Mouse (Mus musculus) bone marrow macrophage, adult 2 months (primary cell): ENCODE measurements around the gene Cacna1i. TPM values are rescaled to one million over a fixed set of nuclear protein-coding genes. Genes with fewer than 3 reads are reported as not detected.

Experiments
- H3K27ac ChIP-seq: 2 replicates; pipeline ENCODE4 v1.5.1; 2012; ENCODE audit warnings: low read depth, low read length; ENCODE audit not compliant: insufficient read depth
- H3K4me1 ChIP-seq: 2 replicates; pipeline ENCODE4 v1.6.1; 2012; ENCODE audit warnings: low read length; ENCODE audit not compliant: control insufficient read depth, insufficient read depth
- H3K4me3 ChIP-seq: 2 replicates; pipeline ENCODE4 v1.5.1; 2012; ENCODE audit warnings: mild to moderate bottlenecking, low read length, moderate library complexity; ENCODE audit not compliant: insufficient read depth
- CTCF ChIP-seq: IDR thresholded peaks from 2 replicates; pipeline ENCODE4 v1.5.1; 2012; ENCODE audit warnings: low read depth, mild to moderate bottlenecking, low read length, moderate library complexity
- POLR2A ChIP-seq: IDR thresholded peaks from 2 replicates; pipeline ENCODE4 v1.6.1; 2012; ENCODE audit warnings: mild to moderate bottlenecking, low read depth, low read length, borderline replicate concordance
- polyA plus RNA-seq: library from polyadenylated mRNA; stranded (reverse); fragments of >200 nt; gene quantifications from 2 replicates; pipeline ENCODE4 v1.2.4, GENCODE M21; 2012; ENCODE audit not compliant: missing spikeins, insufficient read depth, insufficient read length

The Cacna1i gene
- polyA plus RNA-seq, 1 experiment, result not detected

DNA sequence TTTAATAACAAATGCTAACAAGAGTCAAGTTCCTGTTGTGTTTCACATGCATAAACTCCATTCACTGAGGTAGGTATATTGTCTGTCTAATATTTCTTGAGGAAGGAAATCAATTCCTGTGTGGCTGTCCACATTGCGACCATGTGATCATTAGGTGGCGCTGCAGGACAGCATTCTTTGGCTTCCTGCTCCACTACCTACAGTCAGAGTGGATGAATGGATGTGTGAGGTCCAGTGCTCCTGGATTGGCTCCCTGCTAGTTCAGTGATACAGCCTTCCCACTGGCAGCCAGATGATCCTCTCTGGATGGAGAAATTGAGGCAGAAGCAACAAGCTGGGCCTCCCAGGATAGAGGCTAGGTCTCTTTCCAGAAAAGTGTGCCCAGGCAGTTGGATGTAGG, 20.8 kb upstream of the Cacna1i start:
- Histone ChIP-seq H3K27ac (no peak overlapping the region), H3K4me3 (no peak overlapping the region), H3K4me1 (peaks cover 8% of the 10 kb centered on the region; the same call in 1 of the 2 replicates)
- TF ChIP-seq POLR2A, result no peak
- TF ChIP-seq CTCF, result peak; percentile 54; the same call in 1 of the 2 replicates

DNA sequence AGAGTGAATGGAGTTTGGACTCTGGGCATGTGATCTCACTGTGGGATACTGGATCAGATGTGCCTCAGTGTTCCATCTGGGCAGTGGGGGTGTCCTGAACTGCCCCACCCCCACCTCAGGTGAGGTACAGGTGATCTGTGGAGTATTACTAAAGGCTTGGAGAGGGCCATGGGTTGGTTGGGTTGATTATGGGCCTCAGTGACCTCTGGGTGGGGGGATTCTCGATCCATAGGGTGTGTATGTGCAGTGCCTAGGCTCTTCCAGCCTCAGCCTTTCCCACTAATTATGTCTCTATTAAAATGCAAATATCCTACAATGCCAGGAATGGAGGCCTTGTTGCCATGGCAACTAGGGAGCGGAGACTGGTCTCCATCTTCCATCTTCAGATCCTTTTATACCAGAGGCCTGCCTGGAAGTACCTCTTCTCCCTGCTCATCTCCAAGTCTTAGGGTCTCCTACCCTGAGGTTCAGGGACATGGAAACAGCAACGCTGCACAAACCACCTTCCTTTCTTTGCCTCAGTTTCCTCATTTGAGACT, 15.1 kb upstream of the Cacna1i start:
- Histone ChIP-seq H3K4me1 (no peaks in the 10 kb centered on the region), H3K27ac (no peak overlapping the region), H3K4me3 (no peak overlapping the region)
- no peak for TF ChIP-seq CTCF
- no peak for TF ChIP-seq POLR2A

DNA sequence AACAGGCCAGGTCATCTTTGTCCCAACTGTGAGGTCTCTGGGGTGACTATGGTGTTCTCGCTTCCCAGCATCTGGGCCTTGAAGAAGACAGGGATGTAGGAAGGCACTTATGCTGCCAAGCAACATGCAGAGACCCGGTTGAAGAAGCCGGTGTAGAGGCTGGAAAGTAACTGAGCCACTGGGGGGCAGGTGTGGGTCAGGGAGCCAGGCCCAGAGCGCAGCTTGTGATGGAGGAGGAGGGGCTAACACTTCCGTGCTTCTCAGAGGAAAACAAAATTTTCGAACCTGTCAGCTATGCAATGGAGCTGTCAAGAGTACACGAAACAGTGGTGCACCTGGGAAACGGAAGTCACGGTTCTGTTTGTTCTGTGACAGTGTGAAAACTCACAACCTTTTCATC, 9.9 kb upstream of the Cacna1i start:
- Histone ChIP-seq H3K27ac (no peak overlapping the region), H3K4me1 (no peaks in the 10 kb centered on the region), H3K4me3 (no peak overlapping the region)
- no peak for TF ChIP-seq POLR2A
- TF ChIP-seq CTCF, result no peak

DNA sequence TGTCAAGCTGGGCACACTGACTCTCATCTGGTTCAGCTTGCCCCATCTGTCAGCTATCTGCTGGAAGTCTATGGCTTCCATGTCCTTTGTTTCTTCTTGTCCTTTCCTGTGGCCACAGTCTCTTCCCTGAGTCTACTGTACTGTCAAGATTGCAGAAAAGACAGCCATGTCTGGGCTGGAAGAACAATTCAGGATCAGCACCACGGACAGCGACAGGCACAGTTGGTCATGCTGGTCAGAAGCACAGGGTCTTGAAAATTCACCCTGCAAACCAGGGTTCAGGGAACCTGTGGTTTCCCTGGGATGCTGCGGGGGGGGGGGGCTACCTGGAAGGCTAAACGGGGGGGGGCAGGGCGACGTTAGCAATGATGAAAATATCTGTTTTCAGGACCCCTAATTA, 9.4 kb upstream of the Cacna1i start:
- H3K27ac ChIP-seq, result no peak overlapping the region
- no peaks in the 10 kb centered on the region for H3K4me1 ChIP-seq
- TF ChIP-seq CTCF (no peak), POLR2A (no peak)
- H3K4me3 ChIP-seq, result no peak overlapping the region

DNA sequence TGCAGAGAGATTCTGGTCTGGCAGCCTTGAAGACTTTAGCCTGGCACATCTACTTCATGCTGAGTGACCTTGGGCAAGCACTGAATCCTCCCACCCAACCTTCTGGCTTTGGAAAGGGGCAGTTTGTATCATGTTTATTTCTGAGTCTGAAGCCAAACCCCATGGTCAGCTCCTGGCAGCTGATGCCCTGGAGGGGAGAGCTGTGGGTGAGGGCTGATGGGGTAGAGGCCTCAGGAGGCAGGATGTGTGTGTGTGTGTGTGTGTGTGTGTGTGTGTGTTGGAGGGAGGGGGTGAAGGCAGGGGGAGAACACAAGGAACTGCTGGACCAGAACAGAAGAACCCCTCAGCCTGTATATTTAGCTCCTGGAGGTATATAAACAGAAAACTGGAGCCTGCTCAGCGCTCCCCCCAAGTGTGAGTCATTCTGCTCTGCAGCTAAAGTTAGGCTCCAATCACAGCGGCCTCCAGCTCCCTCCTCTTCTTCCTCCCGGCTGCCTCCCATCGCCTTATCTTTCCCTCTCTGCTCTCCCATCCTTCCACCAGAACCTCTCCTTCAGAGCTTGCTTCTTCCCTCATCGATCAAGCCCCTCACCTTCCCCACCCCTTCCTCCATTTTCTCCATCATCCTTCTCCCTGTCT, 8.8 kb upstream of the Cacna1i start:
- H3K4me1 ChIP-seq, result no peaks in the 10 kb centered on the region
- no peak overlapping the region for H3K27ac ChIP-seq
- no peak for TF ChIP-seq CTCF
- no peak overlapping the region for H3K4me3 ChIP-seq

DNA sequence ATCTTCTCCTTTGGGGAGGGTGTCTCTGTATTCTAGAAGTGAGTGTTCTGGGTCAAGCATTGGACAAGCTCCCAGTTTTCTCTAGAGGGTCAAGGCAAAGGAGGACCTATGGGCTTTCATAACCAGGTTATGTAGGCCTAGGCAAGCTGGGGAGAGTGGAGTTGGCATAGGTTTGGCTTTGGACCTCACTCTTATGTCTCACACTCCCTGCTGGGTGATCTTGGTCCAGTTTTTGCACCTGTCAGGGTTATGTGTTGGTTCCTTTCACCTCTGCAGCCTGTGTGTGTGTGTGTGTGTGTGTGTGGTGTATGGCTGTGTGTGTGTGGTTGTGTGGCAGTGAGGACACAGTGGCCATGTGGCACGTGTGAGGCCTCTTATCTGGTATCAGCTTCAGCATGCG, 8.0 kb upstream of the Cacna1i start:
- Histone ChIP-seq H3K27ac (no peak overlapping the region), H3K4me1 (no peaks in the 10 kb centered on the region), H3K4me3 (no peak overlapping the region)
- TF ChIP-seq POLR2A, result no peak
- TF ChIP-seq CTCF, result no peak

DNA sequence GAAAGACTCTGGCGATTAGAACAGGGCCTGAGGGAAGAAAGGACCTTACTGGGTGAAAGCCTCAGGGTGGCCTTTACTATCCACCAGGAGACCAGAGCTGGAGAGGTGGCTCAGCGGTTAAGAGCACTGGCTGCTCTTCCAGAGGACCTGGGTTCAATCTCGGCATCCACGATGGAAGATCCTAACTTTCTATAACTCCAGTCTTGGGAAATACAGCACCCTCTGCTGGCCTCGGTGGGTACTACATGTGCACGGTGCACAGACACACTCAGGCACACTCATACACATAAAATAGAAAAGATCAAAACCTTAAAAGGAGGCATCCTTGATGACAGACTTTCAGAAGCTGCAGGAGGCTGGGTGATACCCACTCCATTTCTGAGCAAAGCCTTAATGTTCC, 6.4 kb upstream of the Cacna1i start:
- H3K4me1 ChIP-seq, result no peaks in the 10 kb centered on the region
- no peak overlapping the region for H3K27ac ChIP-seq
- no peak for TF ChIP-seq POLR2A
- TF ChIP-seq CTCF, result peak; percentile 66
- H3K4me3 ChIP-seq, result no peak overlapping the region

DNA sequence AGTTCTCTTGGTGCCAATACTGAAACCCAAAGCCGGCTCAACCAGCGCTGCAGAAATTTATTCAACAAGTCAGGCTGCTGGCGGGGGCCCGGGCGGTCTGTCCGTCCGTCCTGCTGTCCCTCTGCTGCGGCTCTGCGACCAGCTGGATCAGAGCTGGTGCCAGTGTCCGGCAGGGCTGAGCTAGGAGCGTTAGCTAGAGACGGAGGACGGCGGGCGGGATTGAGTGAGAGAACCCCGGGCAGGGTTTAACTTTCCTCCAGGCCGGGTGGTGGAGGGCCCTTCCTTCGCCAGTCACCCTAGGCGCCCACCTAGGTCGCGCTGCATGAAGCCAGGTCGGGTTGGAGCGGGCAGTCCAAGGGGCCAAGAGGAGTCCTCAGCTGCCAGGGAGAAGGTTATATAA, 998 bp downstream of the Cacna1i start:
- Histone ChIP-seq H3K4me1 (no peaks in the 10 kb centered on the region), H3K4me3 (no peak overlapping the region), H3K27ac (no peak overlapping the region)
- TF ChIP-seq CTCF, result no peak
- no peak for TF ChIP-seq POLR2A

DNA sequence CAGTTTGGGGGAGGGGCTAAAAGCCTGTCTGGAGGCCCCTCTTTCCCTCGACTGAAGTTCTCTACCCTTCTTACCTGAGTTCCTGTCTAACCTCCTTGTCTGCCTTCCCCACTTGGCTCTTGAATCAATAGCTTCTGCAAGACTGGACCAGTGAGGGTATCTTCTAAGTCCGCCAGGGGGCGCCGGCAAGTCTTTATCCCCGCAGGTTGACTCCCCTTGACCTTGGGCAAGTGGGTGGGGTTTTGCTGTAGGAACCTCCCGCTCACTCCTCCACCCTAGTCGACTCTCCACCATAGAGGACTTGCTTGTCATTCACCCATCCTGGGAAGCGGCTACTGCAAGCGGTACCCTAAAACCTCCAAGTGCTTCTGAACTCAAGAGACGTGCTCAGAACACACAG, 2.4 kb downstream of the Cacna1i start:
- peak; percentile 85 for TF ChIP-seq CTCF
- TF ChIP-seq POLR2A, result no peak
- H3K4me3 ChIP-seq, result no peak overlapping the region

DNA sequence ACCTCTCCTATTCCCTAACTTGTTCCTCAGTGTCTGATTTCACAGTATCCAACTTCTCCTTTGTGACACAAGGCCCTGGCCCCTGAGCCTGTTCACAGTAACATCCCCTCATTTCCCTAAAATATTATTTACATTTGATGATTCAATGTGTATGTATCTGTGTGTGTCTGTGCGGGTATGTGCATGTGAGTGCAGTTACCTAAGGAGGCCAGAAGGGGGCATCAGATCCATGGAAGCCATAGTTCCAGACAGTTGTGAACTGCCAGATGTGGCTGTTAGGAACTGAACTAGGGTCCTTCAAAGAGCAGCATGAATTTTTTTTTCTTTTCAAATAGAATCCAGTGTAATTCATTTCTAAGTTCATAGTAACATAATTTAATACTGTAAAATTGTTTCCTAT, 10.1 kb downstream of the Cacna1i start:
- Histone ChIP-seq H3K4me1 (no peaks in the 10 kb centered on the region), H3K27ac (no peak overlapping the region), H3K4me3 (no peak overlapping the region)
- TF ChIP-seq POLR2A (no peak), CTCF (no peak)

More for the DNA sequence above, 2.4 kb downstream of the Cacna1i start:
- H3K4me1 ChIP-seq, result no peaks in the 10 kb centered on the region
- no peak overlapping the region for H3K27ac ChIP-seq
